ENCODE assay signal across 21 mouse cellular contexts in genomic region chr12:6000961-6001360, GRCm38 (mm10).
DNase-seq lines count a peak whose midpoint lies in the region; ATAC-seq lines count a peak whose summit lies in the region.
"Had no signal": no experiment of that assay in that cellular context is flagged by ENCODE, and none has a peak within 500 bp of the region (broad histone marks: within the 10 kb centered on the region; RNA-seq: fewer than 3 reads in every experiment).

No protein-coding gene starts in this region.

- WGBS in hindbrain, embryonic 14.5 days = 78% methylated on average over 3 of the region's 3 CpGs
- 76% methylated on average over 3 of the region's 3 CpGs for WGBS in hindbrain, embryonic 11.5 days
- WGBS in neural tube, embryonic 15.5 days = 80% methylated on average over 3 of the region's 3 CpGs

- no peak for DNase-seq in hindbrain, embryonic 14.5 days (ENCODE audit: low spot score)
- DNase-seq in hindbrain, embryonic 11.5 days (ENCODE audit: low spot score) = no peak
- DNase-seq in layer of hippocampus, adult 9-11 months = peak; percentile 21
- no peak for DNase-seq in layer of hippocampus, postnatal 10 days (ENCODE audit: low spot score in 2 of 2)
- DNase-seq in cerebellum, adult 11-12 months = peak; percentile 15
- peak; percentile 79 to 89 for DNase-seq in cerebellum, postnatal 14 days
- no peak for DNase-seq in lung, adult 18-20 months
- DNase-seq: B cell, adult 2 months; embryo, embryonic 11 days; gastrocnemius, postnatal 36 days; kidney, adult 18-20 months; kidney, postnatal 10 days; right cerebral cortex, postnatal 14 days; spleen, adult 18-20 months; thymus, postnatal 36 days had no signal

- H3K4me1 ChIP-seq in hindbrain, embryonic 14.5 days (replicated peaks; ENCODE audit: control insufficient read depth, insufficient read depth, low read length) = no peaks in the 10 kb centered on the region
- no peaks in the 10 kb centered on the region for H3K4me1 ChIP-seq in hindbrain, embryonic 11.5 days (replicated peaks; ENCODE audit: control insufficient read depth, insufficient read depth, low read length)
- no peaks in the 10 kb centered on the region for H3K4me1 ChIP-seq in neural tube, embryonic 15.5 days
- H3K4me1 ChIP-seq: limb, embryonic 15.5 days; liver, embryonic 15.5 days; midbrain, embryonic 12.5 days had no signal

- H3K36me3 ChIP-seq in hindbrain, embryonic 14.5 days (replicated peaks; ENCODE audit: control insufficient read depth, insufficient read depth) = no peaks in the 10 kb centered on the region
- H3K36me3 ChIP-seq in hindbrain, embryonic 11.5 days (ENCODE audit: control insufficient read depth, insufficient read depth, low read length) = no peaks in the 10 kb centered on the region
- H3K36me3 ChIP-seq in neural tube, embryonic 15.5 days = no peaks in the 10 kb centered on the region
- H3K36me3 ChIP-seq: limb, embryonic 15.5 days; liver, embryonic 15.5 days; midbrain, embryonic 12.5 days had no signal

- no peak overlapping the region for H3K4me3 ChIP-seq in hindbrain, embryonic 14.5 days (replicated peaks; ENCODE audit: low read length)
- no peak overlapping the region for H3K4me3 ChIP-seq in hindbrain, embryonic 11.5 days (ENCODE audit: low read depth, low read length)
- no peak overlapping the region for H3K4me3 ChIP-seq in neural tube, embryonic 15.5 days (replicated peaks)
- H3K4me3 ChIP-seq: limb, embryonic 15.5 days; liver, embryonic 15.5 days; midbrain, embryonic 12.5 days; myocyte had no signal

- peak; percentile 37; the same call in 1 of the 2 replicates for ATAC-seq in hindbrain, embryonic 14.5 days (ENCODE audit: low FRiP score)
- no peak for ATAC-seq in hindbrain, embryonic 11.5 days (ENCODE audit: low FRiP score)
- no peak for ATAC-seq in neural tube, embryonic 15.5 days (ENCODE audit: low FRiP score)
- ATAC-seq: lung, postnatal 0 days had no signal

- H3K27me3 ChIP-seq in hindbrain, embryonic 14.5 days (ENCODE audit: control insufficient read depth, insufficient read depth, low read length) = no peaks in the 10 kb centered on the region
- no peaks in the 10 kb centered on the region for H3K27me3 ChIP-seq in hindbrain, embryonic 11.5 days (ENCODE audit: control insufficient read depth, insufficient read depth, low read length)
- H3K27me3 ChIP-seq in neural tube, embryonic 15.5 days (replicated peaks) = no peaks in the 10 kb centered on the region
- H3K27me3 ChIP-seq: limb, embryonic 15.5 days; liver, embryonic 15.5 days; midbrain, embryonic 12.5 days had no signal

- H3K9me3 ChIP-seq in hindbrain, embryonic 14.5 days (ENCODE audit: control insufficient read depth, low read length) = no peaks in the 10 kb centered on the region
- no peaks in the 10 kb centered on the region for H3K9me3 ChIP-seq in hindbrain, embryonic 11.5 days (ENCODE audit: control insufficient read depth, low read length)
- no peaks in the 10 kb centered on the region for H3K9me3 ChIP-seq in neural tube, embryonic 15.5 days (replicated peaks)
- H3K9me3 ChIP-seq: limb, embryonic 15.5 days; liver, embryonic 15.5 days; midbrain, embryonic 12.5 days had no signal

- H3K4me2 ChIP-seq in hindbrain, embryonic 14.5 days (replicated peaks) = no peak overlapping the region
- no peak overlapping the region for H3K4me2 ChIP-seq in hindbrain, embryonic 11.5 days (replicated peaks; ENCODE audit: low read depth, low read length)
- no peak overlapping the region for H3K4me2 ChIP-seq in neural tube, embryonic 15.5 days
- H3K4me2 ChIP-seq: limb, embryonic 15.5 days; liver, embryonic 15.5 days; midbrain, embryonic 12.5 days had no signal

- H3K27ac ChIP-seq in hindbrain, embryonic 14.5 days = no peak overlapping the region
- no peak overlapping the region for H3K27ac ChIP-seq in hindbrain, embryonic 11.5 days (ENCODE audit: low read depth, low read length)
- no peak overlapping the region for H3K27ac ChIP-seq in neural tube, embryonic 15.5 days (replicated peaks)
- H3K27ac ChIP-seq: limb, embryonic 15.5 days; liver, embryonic 15.5 days; midbrain, embryonic 12.5 days had no signal

- no peak overlapping the region for H3K9ac ChIP-seq in hindbrain, embryonic 14.5 days
- no peak overlapping the region for H3K9ac ChIP-seq in hindbrain, embryonic 11.5 days (ENCODE audit: low read depth, low read length)
- no peak overlapping the region for H3K9ac ChIP-seq in neural tube, embryonic 15.5 days (replicated peaks)
- H3K9ac ChIP-seq: limb, embryonic 15.5 days; liver, embryonic 15.5 days; midbrain, embryonic 12.5 days had no signal

Comparison
In these comparisons a context has a peak if more than half of its experiments do, and no peak if none do; other contexts are left out.
1. DNase-seq: peak in layer of hippocampus, adult 9-11 months (single experiment), cerebellum, adult 11-12 months (single experiment) and cerebellum, postnatal 14 days (2 of 2); none in hindbrain, embryonic 14.5 days (single experiment), hindbrain, embryonic 11.5 days (single experiment), layer of hippocampus, postnatal 10 days (0 of 2) and lung, adult 18-20 months (0 of 2).